Mouse (Mus musculus) ovary, adult 2 months (tissue): ENCODE measurements around the gene Vma21. TPM values are rescaled to one million over a fixed set of nuclear protein-coding genes. Genes with fewer than 3 reads are reported as not detected.

Experiments used
- polyA plus RNA-seq: library from polyadenylated mRNA; depleted of rRNA; stranded (reverse); fragments of >200 nt; gene quantifications from 2 replicates; pipeline ENCODE4 v1.2.3, GENCODE M21; 2012; rRNA removed

The Vma21 gene
- polyA plus RNA-seq: 1.6 and 2.6 TPM in 2 replicates

DNA sequence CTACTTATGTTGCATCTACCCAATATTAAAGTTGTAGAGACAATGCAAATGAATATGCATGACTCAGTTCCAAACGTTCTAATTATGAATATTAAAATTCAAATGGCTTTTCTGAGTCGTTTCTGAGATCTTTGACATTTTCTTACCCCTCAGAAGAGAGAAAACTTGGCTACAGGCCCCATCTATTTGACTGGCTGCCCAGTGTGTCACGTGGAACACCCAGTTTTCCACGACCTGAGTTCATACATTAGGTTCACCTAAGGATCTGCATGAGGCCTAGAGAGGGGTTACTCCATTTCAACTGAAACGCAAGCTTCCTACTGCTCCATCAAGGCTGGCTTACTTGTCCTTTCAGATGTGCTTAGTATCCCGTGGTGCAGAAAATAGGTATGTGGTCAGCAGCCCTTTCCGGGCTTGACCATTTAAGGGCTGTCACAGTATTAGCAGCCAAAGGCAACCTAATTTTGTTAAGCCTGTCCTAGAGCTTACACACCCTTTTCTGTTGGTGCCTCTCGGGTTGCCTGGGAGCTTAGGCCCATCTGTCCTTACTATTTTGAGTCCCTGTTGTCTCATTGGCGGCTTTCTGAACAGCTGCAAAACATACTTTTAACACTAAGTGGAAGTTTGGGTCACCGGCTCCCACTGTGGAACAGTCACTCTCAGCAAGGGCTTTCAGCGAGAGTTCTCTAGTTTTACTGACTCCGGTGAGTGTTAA, at the start of gene Vma21:
Gene Vma21 (plus strand): TSS at position 294 of the 715 bp plus-strand sequence.

Other genes with a start within 250 kb of the Vma21 start
- gene Gpr50, start 152.3 kb upstream of the Vma21 start, polyA plus RNA-seq: 0.10 and 0.75 TPM in 2 replicates
- gene Gm1141, start 105.1 kb downstream of the Vma21 start, polyA plus RNA-seq: 0.44 and 0.50 TPM in 2 replicates
- 5.7 and 6.8 TPM in 2 replicates for gene Prrg3, start 146.7 kb downstream of the Vma21 start, polyA plus RNA-seq
- gene Fate1, start 157.1 kb downstream of the Vma21 start, polyA plus RNA-seq: not detected in 2 replicates
- 0.07 TPM in 1 of 2 replicates, not detected in the other for gene Cnga2, start 175.9 kb downstream of the Vma21 start, polyA plus RNA-seq